Mouse (Mus musculus) E14TG2a.4 (cell line): ENCODE data around the gene Fbll1.

Experiments
- H3K27me3 ChIP-seq: 2 replicates; pipeline ENCODE4 v1.6.1; 2014; ENCODE audit warnings: low read length, control low read depth; ENCODE audit not compliant: insufficient read depth
- H3K36me3 ChIP-seq: 2 replicates; pipeline ENCODE4 v1.6.1; 2014; ENCODE audit warnings: low read length, control low read depth; ENCODE audit not compliant: insufficient read depth
- H3K4me1 ChIP-seq: replicated peaks from 2 replicates; pipeline ENCODE4 v1.6.1; 2014; ENCODE audit warnings: low read depth, low read length, control low read depth
- H3K4me3 ChIP-seq: replicated peaks from 2 replicates; pipeline ENCODE4 v1.5.1; 2014; ENCODE audit warnings: mild to moderate bottlenecking, low read length
- H3K9me3 ChIP-seq: 2 replicates; pipeline ENCODE4 v1.6.1; 2014; ENCODE audit warnings: low read length, control low read depth
- CTCF ChIP-seq: conservative IDR thresholded peaks from 2 replicates; pipeline ENCODE4 v1.5.1; 2014; ENCODE audit warnings: low read length
- NANOG ChIP-seq: IDR thresholded peaks from 2 replicates; pipeline ENCODE4 v1.6.1; 2014; ENCODE audit warnings: borderline replicate concordance, low read length, mixed read lengths
- POU5F1 ChIP-seq: IDR thresholded peaks from 2 replicates; pipeline ENCODE4 v1.6.1; 2014; ENCODE audit warnings: low read length, borderline replicate concordance

The Fbll1 gene

DNA sequence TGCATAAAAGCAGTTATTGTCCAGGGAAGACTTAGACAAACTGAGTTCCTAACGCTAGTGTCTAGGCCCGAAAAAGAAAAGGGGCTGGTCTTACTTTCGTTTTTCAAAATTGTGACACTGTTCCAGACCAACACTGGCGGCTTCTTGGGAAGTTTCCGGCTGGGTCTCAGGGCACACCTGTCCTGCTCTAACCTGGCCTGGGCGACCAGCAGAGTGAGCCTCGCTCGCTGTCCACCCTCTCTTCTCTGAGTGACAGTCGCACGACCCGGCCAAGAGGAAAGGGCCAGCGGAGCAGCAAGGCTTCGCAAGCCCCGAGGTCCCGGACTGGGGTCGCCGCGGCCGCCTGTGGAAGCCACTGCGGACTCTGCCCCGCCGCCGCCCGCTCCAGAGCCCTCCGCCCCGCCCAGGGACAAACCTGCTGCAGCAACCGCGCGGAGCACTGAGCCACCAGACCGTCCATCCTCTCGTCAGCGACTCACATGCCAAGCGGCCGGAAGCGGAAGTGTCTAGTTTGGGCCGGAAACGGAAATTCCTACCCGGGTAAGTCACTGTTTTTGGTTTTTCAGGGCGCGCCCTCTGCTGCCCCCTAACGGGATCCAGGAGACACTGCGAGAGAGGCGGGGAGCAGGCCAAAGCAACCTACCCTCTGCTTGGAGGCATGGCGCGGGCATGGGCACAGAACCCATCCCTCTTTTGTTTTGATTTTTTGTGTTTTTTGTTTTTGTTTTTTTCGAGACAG is 35.5 kb upstream of the Fbll1 start, which contains the start of gene Rars:
TSS of gene Rars (minus strand) at position 485 of the 739 bp plus-strand sequence.
- Histone ChIP-seq H3K36me3 (peaks cover 64% of the 10 kb centered on the region), H3K4me3 (peak within 1 kb of the TSS; percentile 99), H3K27me3 (no peaks in the 10 kb centered on the region), H3K9me3 (no peaks in the 10 kb centered on the region), H3K4me1 (peaks cover 67% of the 10 kb centered on the region)
- TF ChIP-seq POU5F1 (no peak), NANOG (no peak), CTCF (peak; percentile 95)

DNA sequence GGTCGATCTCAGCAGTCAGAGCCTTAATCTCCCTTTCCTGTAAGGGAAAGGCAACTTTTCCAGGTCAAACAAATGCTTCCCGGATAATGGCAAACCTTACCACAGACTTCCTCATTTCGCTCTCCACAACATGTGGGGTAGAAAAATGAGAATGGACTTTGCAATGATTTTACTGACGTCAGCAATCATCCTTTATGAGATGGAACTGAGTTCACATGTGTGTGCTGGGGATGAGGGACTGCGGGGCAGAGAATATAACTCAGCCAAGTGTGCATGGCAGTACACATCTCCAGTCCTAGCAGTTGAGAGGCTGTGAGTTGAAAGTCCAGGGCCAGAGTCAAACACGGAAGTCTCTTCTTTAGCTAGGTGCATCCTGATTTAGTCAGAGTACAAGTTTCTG is 34.6 kb upstream of the Fbll1 start:
- H3K27me3 ChIP-seq = no peaks in the 10 kb centered on the region
- H3K36me3 ChIP-seq = peaks cover 70% of the 10 kb centered on the region
- no peak for TF ChIP-seq CTCF
- no peak for TF ChIP-seq NANOG
- no peak for TF ChIP-seq POU5F1
- peak overlapping the region; percentile 99 for H3K4me3 ChIP-seq
- no peaks in the 10 kb centered on the region for H3K9me3 ChIP-seq
- peaks cover 58% of the 10 kb centered on the region for H3K4me1 ChIP-seq

DNA sequence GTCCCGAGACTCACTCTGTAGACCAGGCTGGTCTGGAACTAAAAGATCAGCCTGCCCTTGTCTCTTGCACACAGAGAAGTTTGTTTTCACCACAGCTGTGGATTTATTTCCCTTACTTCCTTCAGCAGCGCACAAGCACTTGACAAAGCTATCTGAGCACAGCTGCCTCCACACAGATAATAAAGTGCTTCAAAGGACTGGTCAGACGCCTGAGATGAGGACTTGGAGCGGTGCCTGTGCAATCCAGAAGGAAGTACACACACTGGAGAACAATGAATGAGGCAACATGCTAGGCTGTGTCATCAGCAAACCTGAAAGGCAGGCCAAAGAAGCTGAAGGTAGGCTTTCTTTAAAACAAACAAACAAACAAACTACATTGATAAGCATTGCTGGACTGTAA is 33.5 kb upstream of the Fbll1 start:
- Histone ChIP-seq H3K9me3 (no peaks in the 10 kb centered on the region), H3K36me3 (peaks cover 71% of the 10 kb centered on the region), H3K27me3 (no peaks in the 10 kb centered on the region), H3K4me1 (peaks cover 46% of the 10 kb centered on the region), H3K4me3 (peak overlapping the region; percentile 99; the same call in 1 of the 2 replicates)
- TF ChIP-seq NANOG = no peak
- TF ChIP-seq POU5F1 = no peak
- TF ChIP-seq CTCF = no peak

DNA sequence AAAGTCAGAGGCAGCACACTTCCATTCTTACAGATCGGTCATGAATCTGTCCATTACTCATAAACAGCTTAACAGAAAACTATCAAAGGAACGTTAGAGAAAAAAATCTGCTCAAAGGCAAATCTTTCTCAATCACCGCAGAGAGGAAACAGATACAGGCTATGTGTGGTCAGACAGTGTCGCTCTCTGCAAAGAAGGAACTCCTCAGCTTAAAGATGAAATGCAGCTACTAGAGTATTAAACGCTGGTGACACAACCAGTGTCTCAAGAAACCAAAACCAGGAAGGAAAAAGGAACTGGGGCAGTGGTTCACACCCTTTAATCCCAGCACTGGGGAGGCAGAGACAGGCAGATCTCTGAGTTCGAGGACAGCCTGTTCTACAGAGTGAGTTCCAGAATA is 29.0 kb upstream of the Fbll1 start:
- no peaks in the 10 kb centered on the region for H3K9me3 ChIP-seq
- no peak overlapping the region for H3K4me3 ChIP-seq
- peaks cover 98% of the 10 kb centered on the region for H3K36me3 ChIP-seq
- TF ChIP-seq POU5F1 (no peak), CTCF (no peak), NANOG (no peak)
- H3K27me3 ChIP-seq = no peaks in the 10 kb centered on the region
- peaks cover 31% of the 10 kb centered on the region for H3K4me1 ChIP-seq

GRCm38 (mm10) chr11:35816316-35816715 is 17.6 kb upstream of the Fbll1 start:
- Histone ChIP-seq H3K4me3 (no peak overlapping the region), H3K4me1 (peaks cover 14% of the 10 kb centered on the region), H3K36me3 (peaks cover 100% of the 10 kb centered on the region), H3K9me3 (no peaks in the 10 kb centered on the region), H3K27me3 (no peaks in the 10 kb centered on the region)
- TF ChIP-seq NANOG (no peak), POU5F1 (no peak), CTCF (no peak)

DNA sequence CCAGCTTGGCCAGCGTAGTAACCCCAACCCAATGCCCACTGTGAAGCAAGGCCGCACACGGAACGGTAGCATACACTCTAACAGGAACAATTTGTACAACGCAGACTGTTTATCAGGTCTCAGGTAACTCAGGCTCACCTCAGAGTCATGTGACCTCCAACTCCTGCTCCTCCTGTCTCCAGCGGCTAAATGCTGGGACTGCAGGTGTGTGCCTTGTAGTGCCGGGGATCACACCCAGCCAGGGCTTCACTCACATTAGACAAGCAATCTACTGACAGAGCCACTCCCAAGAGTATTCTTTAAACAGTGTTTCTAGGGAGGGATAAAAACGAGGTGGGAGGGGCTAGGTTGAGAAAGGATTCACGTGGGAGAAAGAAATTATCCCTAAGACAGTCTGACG is 12.8 kb upstream of the Fbll1 start:
- H3K27me3 ChIP-seq = no peaks in the 10 kb centered on the region
- peaks cover 31% of the 10 kb centered on the region for H3K4me1 ChIP-seq
- peaks cover 100% of the 10 kb centered on the region for H3K36me3 ChIP-seq
- no peaks in the 10 kb centered on the region for H3K9me3 ChIP-seq
- H3K4me3 ChIP-seq = no peak overlapping the region
- 0 out of 2 replicates have a peak, but pooled peaks have one; percentile 8 for TF ChIP-seq CTCF
- TF ChIP-seq POU5F1 = no peak

- no peak for TF ChIP-seq CTCF
- no peak for TF ChIP-seq POU5F1
- TF ChIP-seq NANOG = peak; percentile 76; the same call in 1 of the 2 replicates
- H3K27me3 ChIP-seq = peaks cover 49% of the 10 kb centered on the region
- peaks cover 3% of the 10 kb centered on the region for H3K36me3 ChIP-seq
- H3K9me3 ChIP-seq = no peaks in the 10 kb centered on the region
- H3K4me3 ChIP-seq = no peak overlapping the region
- H3K4me1 ChIP-seq = peaks cover 24% of the 10 kb centered on the region
These were observed 2.6 kb upstream of the Fbll1 start for GRCm38 (mm10) chr11:35801332-35801731.

GRCm38 (mm10) chr11:35798495-35798820 is 226 bp downstream of the Fbll1 start:
- H3K4me3 ChIP-seq = peak overlapping the region; percentile 75
- no peaks in the 10 kb centered on the region for H3K9me3 ChIP-seq
- peaks cover 22% of the 10 kb centered on the region for H3K4me1 ChIP-seq
- no peaks in the 10 kb centered on the region for H3K36me3 ChIP-seq
- H3K27me3 ChIP-seq = peaks cover 68% of the 10 kb centered on the region
- TF ChIP-seq CTCF (no peak), NANOG (no peak), POU5F1 (no peak)
